Mouse (Mus musculus): ENCODE data around the gene Mup20.
"Not testable (repeated sequence)": the region's sequence is repeated elsewhere in the genome, so short reads cannot be mapped to it uniquely, and the experiment has no call there.

Gene Mup20

GRCm38 (mm10) chr4:62054058-62054457, at the start of gene Mup20:
Gene Mup20, minus strand, starts transcription at chr4:62054158.
- DNase-seq (ENCODE audit: low read depth, low spot score): not testable (repeated sequence)

- peak; percentile 2 for DNase-seq (ENCODE audit: low read depth, low spot score)
These were observed 49.4 kb upstream of the Mup20 start for GRCm38 (mm10) chr4:62103366-62103765.

DNA sequence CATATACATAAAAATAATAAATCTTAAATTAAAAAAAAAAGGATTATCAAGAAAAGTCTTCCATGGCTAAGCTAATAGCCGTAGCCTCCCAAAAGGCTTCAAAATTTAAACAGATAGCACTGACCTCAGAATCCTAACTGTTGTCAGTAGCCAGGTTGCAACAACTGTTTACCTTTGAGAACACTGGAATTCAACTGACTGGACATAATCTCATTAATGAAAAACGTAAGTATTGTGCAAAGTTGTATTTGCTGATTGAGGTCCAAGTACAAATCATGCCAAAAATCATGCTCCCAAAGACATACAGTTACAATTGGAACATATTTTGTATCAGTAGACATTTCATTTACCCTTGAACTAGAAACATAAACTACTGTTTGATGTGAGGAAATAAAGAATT, 34.0 kb upstream of the Mup20 start:
- DNase-seq (ENCODE audit: low read depth, low spot score): no peak

GRCm38 (mm10) chr4:62087241-62087640, 33.3 kb upstream of the Mup20 start, which contains the start of gene Mup3:
Gene Mup3, minus strand, starts transcription at chr4:62087342.
- DNase-seq (ENCODE audit: low read depth, low spot score): no peak

- DNase-seq (ENCODE audit: low read depth, low spot score): no peak
These were observed 28.8 kb upstream of the Mup20 start for GRCm38 (mm10) chr4:62082755-62083154.

GRCm38 (mm10) chr4:62075126-62075525, 21.2 kb upstream of the Mup20 start:
- DNase-seq (ENCODE audit: low read depth, low spot score): no peak

DNA sequence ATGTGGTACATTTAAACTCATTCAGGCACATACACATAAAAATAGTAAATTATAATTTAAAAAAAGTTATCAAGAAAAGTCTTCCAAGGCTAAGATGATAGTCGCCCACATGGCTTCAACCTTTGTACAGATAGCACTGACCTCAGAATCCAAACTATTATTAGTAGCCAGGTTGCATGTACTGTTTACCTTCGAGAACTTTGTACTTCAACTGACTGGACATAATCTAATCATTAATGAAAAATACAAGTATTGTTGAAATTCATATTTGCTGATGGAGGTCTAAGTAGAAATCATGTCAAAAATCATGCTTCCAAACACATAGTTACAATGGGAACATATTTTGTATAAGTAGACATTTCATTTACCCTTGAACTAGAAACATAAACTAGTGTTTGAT, 822 bp upstream of the Mup20 start:
- not testable (repeated sequence) for DNase-seq (ENCODE audit: low read depth, low spot score)

DNA sequence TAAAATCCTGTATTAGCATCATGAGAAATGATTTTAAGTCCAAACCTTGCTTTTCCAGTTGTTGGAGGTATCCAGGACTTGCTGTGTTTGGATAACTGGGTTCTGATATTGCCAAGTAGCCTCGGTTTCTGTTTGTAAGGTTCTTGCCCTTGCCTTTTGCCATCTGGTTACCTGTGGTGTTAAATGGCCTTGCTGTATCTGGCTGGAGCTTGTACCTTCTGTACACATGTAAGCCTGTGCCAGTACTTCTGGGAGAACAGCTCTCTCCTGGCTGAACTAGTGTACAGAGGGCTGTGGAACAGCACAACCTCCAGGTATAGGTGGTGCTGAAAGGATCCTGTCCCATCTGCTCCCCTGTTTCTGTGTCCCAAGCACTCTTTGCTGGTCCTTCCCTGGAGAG, 27.7 kb downstream of the Mup20 start:
- DNase-seq (ENCODE audit: low read depth, low spot score): no peak

GRCm38 (mm10) chr4:62024256-62024959, 29.6 kb downstream of the Mup20 start:
- DNase-seq (ENCODE audit: low read depth, low spot score): no peak

- DNase-seq (ENCODE audit: low read depth, low spot score): no peak
These were observed 30.3 kb downstream of the Mup20 start for GRCm38 (mm10) chr4:62023646-62024045.

DNA sequence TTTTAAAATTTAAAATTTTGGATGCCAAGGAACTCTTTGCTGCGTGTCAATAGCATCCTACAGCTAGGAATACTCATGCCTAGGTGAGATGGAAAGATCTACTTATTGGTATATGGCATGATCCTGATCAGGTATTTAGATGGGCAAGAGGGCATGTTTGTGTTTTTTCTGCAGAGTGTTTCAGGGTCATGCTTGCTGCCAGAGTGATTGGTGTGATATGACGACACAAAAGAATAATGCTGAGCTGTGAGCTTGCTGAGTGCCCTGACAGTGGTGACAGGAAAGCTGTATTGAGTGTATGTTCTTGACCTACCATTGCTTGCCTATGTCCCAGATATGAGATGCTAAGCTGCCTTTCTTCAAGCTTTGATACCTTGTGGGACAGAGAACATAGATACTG, 30.8 kb downstream of the Mup20 start:
- no peak for DNase-seq (ENCODE audit: low read depth, low spot score)

GRCm38 (mm10) chr4:62020511-62020910, 33.4 kb downstream of the Mup20 start:
- not testable (repeated sequence) for DNase-seq (ENCODE audit: low read depth, low spot score)
